Mouse (Mus musculus) hindbrain, embryonic 10.5 days (tissue): Measurements from ENCODE around the gene Fut11. TPM values are rescaled to one million over a fixed set of nuclear protein-coding genes. Genes with fewer than 3 reads are reported as not detected.

ENCODE experiments used
- polyA plus RNA-seq: library from polyadenylated mRNA; unstranded; fragments of >200 nt; fragmentation: Nextera tagmentation; extraction: Ambion mirVana; gene quantifications from 2 replicates; pipeline ENCODE4 v1.2.1, GENCODE M21; 2016

Gene Fut11
- polyA plus RNA-seq, 1 experiment from 2014 or later = 20.1 TPM

Other genes starting within 250 kb of the Fut11 start
- gene Cfap70, start 242.7 kb upstream of the Fut11 start, polyA plus RNA-seq = 1.0 and 1.3 TPM in 2 replicates
- 12.8 and 16.2 TPM in 2 replicates for gene Anxa7, start 214.8 kb upstream of the Fut11 start, polyA plus RNA-seq
- gene Mss51, start 198.1 kb upstream of the Fut11 start, polyA plus RNA-seq = 0.80 and 0.88 TPM in 2 replicates
- 39.7 and 44.8 TPM in 2 replicates for gene Ppp3cb, start 148.4 kb upstream of the Fut11 start, polyA plus RNA-seq
- gene Usp54, start 53.9 kb upstream of the Fut11 start, polyA plus RNA-seq = 12.7 and 14.0 TPM in 2 replicates
- 0.27 and 0.51 TPM in 2 replicates for gene Myoz1, start 38.4 kb upstream of the Fut11 start, polyA plus RNA-seq
- 0.21 and 0.46 TPM in 2 replicates for gene Synpo2l, start 26.6 kb upstream of the Fut11 start, polyA plus RNA-seq
- 111 and 112 TPM in 2 replicates for gene Sec24c, start 20.7 kb upstream of the Fut11 start, polyA plus RNA-seq
- gene Chchd1, start 8.0 kb downstream of the Fut11 start, polyA plus RNA-seq = 250 and 263 TPM in 2 replicates
- 32.5 and 40.3 TPM in 2 replicates for gene Zswim8, start 12.6 kb downstream of the Fut11 start, polyA plus RNA-seq
- gene Ndst2, start 39.6 kb downstream of the Fut11 start, polyA plus RNA-seq = 23.3 and 28.3 TPM in 2 replicates
- 38.2 and 48.8 TPM in 2 replicates for gene Camk2g, start 99.1 kb downstream of the Fut11 start, polyA plus RNA-seq
- gene Plau, start 141.7 kb downstream of the Fut11 start, polyA plus RNA-seq = 0.47 and 0.52 TPM in 2 replicates
- 31.8 and 32.9 TPM in 2 replicates for gene Vcl, start 234.4 kb downstream of the Fut11 start, polyA plus RNA-seq